Mouse (Mus musculus): ENCODE data around the gene Cxxc4.

Cxxc4 gene

GRCm38 (mm10) chr3:134254221-134254620, 17.9 kb downstream of the Cxxc4 start:
- no peak for DNase-seq (ENCODE audit: low spot score)

DNA sequence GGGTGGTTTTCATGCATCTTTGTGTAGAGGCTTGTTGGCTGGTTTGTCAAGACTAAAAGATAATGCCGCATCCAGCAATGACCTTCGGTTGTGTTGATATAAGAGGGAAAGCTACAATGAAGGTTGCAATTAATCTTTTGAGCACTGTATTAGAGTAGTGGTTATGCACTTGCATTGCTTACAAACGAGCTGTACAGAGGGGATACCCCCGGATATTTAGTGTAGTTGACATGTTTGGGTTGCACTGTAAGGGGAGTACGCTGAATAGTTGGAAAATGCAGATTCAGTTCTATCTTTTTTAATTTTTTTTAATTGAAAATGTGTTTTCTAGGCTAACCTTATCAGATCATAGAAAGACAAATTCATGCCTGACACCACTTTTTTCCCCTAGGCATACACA, 22.4 kb downstream of the Cxxc4 start:
- no peak for DNase-seq (ENCODE audit: low spot score)

GRCm38 (mm10) chr3:134259300-134259699, 23.0 kb downstream of the Cxxc4 start:
- no peak for DNase-seq (ENCODE audit: low spot score)

- no peak for DNase-seq (ENCODE audit: low spot score)
These were observed 43.4 kb downstream of the Cxxc4 start for GRCm38 (mm10) chr3:134279655-134280054.

DNA sequence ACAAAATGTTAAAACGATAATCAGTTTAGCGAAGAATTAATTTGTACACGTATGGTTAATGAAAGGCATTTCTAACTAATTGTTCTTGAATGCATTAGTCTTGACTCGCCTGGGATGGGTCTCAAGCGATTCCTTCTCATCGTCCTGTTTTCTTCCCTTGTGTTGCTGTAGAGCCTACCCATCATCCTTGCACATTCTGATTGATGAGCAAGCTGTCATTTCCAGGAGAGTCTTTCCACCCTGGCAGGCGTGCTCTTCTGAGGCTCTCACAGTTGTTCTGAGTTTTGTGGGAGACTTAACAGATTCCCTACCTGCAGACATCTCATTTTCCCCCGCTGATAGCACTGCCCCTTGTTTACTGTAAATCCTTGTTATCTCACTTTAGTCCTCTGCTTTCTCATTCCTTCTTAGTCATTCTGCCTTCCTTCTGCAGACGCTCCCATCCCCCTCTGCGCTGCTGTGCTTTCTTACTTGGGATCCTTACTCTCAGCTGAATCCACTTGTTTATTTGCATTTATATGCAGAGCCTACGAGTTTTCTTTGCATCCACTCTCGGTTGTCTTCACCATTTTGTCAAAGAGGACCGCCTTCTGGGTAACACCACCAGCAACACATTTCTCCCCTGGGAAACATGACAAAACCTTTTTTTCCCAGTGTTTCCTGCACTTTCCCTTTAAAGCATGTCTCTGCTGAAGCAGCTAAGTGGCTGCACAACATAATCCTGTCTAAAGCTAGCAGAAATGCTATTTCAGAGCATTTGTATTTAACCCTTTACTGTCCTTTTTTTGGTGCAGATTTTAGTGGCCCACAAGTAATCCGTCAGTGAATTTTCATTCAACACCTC, 45.5 kb downstream of the Cxxc4 start:
- no peak for DNase-seq (ENCODE audit: low spot score)

- no peak for DNase-seq (ENCODE audit: low spot score)
These were observed 58.9 kb downstream of the Cxxc4 start for GRCm38 (mm10) chr3:134295217-134295616.

DNA sequence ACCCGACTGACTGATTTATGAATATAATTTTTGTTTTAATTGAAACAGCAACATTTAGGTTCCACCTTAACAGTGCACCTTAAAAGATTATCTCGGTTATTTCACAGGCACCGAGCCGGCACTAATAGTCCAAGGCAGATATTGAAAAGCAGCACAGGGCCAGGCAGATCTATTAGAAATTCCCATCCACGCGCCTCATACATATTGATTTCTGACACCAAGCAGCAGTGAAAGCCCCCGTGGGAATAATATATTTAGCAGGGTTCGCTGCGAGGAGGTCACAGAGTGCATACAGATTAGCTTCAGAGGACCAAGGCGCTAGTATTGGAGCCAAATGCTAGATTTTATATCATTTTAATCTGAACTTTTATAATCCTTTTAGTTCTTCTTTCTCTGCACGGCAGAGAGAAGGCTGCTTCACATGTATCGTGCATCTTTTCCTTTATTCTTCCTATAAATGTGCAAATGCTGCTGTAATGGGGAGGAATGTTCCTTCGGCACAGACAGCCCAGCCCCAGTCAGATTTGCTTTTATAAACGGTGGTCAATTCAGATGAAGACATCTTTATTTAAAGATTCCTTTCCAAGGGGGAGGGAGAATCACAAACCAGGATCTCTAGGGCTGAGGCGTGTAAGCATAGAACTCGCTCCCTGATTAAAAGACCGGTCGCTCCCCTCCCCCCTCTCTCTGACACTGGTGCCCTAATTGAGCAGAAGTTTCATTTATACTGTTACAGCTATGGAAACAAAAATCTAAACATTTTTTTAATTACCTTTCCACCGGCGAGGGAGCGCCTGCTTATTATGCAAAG, 66.6 kb downstream of the Cxxc4 start:
- DNase-seq (ENCODE audit: low spot score): no peak

GRCm38 (mm10) chr3:134303492-134303808, 67.2 kb downstream of the Cxxc4 start:
- DNase-seq (ENCODE audit: low spot score): no peak

DNA sequence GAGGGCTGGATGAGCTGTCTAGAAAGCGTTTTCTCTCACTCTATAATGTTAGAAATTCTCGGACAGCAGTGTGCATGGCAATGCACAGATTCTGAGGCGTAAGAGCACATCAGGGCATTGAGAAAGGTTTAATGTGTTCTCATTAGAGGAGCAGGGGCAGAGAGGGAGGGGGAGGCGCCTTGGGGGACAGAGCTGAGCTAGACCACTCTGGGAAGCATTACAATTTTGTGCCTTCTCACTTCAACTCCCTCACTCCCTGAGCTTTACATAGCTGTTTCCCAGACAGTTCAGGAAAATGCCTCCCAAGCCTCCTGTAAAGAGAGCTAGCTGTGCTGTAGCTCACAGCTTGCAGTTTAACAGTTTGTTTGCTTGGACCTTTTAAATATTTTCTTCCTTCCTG, 70.2 kb downstream of the Cxxc4 start:
- no peak for DNase-seq (ENCODE audit: low spot score)

- no peak for DNase-seq (ENCODE audit: low spot score)
These were observed 71.5 kb downstream of the Cxxc4 start for GRCm38 (mm10) chr3:134307801-134308200.

Data from T-cell, adult 2 months (primary cell).